Mouse (Mus musculus): ENCODE measurements around the gene Nf1.

Gene Nf1

GRCm38 (mm10) chr11:79529736-79530135, 190.2 kb downstream of the Nf1 start:
- no peak for DNase-seq

GRCm38 (mm10) chr11:79530333-79530761, 190.9 kb downstream of the Nf1 start, which contains the start of the genes Evi2 and Evi2a:
Gene Evi2, minus strand, starts transcription at chr11:79530589.
Gene Evi2a, minus strand, starts transcription at chr11:79530609.
- DNase-seq, result peak in 1 of 2 experiments; percentile 13

GRCm38 (mm10) chr11:79530774-79531173, 191.3 kb downstream of the Nf1 start:
- DNase-seq, result no peak

- no peak for DNase-seq
These were observed 192.0 kb downstream of the Nf1 start for GRCm38 (mm10) chr11:79531485-79531884.

GRCm38 (mm10) chr11:79533311-79533710, 193.8 kb downstream of the Nf1 start:
- DNase-seq, result no peak

DNA sequence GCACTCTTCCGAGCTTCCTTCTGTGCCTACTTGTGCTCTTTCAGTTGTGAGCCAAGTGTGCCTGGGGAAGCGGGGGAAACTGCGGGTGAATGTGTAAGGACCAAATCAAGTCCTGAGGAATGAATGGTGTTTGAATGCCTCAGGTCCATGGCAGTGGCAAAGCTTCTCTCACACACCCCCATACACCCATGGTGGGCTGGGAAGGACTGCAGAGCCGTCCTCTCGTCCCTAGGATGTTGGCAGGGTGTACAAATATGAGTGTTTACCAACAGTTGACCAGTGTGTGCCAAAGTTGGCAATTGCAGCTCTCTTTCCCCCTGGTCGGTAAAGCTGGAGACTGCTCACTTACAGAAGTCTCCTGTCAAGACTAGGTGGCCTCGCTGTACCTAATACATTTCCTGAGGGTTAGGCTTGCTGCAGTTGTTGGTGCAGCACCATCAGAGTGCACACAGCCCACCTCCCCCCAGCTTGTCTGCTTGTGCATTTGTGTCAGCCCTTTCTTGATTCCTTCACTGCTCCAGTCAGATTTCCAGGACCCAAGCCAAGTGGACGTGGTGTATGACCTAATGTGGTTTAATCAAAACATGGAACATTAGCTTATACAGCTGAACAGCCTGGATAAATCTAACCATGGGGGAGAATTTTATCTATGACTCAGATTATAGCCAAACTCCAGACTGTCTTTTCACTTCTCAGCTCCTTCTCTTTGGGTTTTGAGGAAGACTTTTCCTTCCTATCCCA, 194.6 kb downstream of the Nf1 start:
- peak; percentile 45 to 49 for DNase-seq

DNA sequence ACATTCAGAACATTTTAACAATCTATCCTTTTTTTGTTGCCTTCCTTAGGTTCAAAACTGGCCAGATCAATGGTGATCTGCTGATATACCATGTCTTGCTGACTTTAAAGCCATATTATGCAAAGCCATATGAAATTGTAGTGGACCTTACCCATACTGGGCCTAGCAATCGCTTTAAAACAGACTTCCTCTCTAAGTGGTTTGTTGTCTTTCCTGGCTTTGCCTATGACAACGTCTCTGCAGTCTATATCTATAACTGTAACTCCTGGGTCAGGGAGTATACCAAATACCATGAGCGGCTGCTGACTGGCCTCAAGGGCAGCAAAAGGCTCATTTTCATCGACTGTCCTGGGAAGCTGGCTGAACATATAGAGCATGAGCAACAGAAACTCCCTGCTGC, 196.1 kb downstream of the Nf1 start:
- no peak for DNase-seq

DNA sequence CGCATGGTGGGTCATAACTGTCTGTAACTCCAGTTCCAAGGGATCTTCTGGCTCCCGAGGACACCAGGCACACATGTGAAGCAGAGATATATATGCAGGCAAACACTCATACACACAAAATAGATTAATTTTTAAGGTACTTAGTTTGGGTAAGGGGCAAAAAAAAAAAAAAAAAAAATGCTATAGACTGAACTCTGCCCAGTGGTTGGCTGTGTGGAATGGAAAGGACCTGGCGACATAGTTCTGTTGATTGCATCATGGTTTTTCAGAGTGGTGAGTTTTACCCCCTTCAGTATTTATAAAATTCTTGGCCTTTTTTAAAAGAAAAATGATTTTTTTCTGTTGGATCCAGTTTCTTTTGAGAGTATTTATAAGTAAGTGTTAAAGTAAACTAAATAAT, 196.8 kb downstream of the Nf1 start:
- DNase-seq, result no peak

DNA sequence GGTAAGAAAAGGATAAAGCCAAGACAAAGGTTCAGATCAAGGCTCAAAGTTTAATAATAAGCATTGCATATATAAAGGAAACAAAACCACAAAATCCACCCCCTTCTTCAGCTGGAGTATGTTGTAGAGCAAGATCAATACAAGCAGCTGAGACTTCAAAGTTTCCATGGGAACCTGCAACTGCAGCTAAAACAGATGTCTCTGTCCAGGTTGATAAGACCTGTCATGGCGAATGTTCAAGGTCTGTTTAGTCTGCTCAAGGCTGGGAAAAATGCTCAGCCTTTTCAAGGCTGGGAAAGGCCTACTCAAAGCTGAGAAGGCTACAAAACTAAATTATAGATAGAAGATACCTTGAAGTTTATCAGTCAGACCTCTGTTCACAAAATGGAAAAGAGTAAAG, 213.1 kb downstream of the Nf1 start:
- DNase-seq, result no peak

DNA sequence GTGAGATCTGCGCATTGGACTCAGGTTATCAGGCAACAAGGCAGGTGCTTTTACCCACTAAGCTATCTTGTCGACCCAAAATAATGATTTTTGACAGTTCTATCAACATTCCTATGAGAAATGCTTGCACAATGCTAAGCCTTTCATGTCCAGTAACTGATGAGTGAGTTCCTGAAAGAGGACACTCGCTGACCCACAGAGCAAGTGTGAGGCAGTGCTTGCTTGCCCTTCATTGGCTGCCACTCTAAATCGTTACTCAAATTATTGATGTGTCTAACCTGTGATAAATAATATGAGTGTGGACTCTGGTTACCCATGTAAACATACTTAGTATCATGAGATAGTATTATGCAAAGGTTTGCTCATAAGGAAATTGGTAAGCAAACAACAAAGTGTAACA, 221.0 kb downstream of the Nf1 start:
- no peak for DNase-seq

GRCm38 (mm10) chr11:79563493-79563892, 224.0 kb downstream of the Nf1 start:
- DNase-seq, result no peak

GRCm38 (mm10) chr11:79566947-79567346, 227.5 kb downstream of the Nf1 start:
- DNase-seq, result no peak

DNA sequence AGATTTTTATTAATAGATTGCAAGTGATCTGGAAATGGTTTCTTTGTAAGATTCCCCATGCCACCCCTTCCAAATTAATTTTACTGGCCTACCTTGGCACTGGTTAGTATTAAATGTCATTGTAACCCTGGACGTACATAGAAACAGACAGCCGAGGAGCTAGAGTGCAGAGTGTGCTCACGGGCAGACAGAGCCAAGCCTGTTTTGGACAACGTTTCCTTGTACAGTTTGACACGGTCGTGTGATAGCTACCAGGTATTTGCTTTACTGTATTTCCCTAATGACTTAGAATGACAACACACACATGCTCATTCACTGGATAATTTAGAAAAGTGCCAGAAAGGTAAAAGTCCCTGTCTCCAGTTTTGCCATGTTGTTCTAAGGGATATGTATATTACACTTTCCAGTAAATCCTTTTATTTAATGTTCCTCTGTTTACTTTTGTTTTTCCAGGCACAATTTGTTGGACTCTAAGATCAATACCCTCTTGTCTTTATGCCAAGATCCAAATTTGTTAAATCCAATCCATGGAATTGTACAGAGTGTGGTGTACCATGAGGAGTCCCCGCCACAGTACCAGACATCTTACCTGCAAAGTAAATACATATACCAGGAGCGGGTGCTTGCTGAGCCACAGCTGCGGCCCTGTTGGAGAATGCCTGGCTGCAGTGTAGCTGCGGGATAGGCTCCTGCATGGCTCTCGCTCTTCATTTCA, 228.9 kb downstream of the Nf1 start:
- no peak for DNase-seq

GRCm38 (mm10) chr11:79570319-79570718, 230.8 kb downstream of the Nf1 start:
- no peak for DNase-seq

GRCm38 (mm10) chr11:79573836-79574235, 234.3 kb downstream of the Nf1 start:
- no peak for DNase-seq

DNA sequence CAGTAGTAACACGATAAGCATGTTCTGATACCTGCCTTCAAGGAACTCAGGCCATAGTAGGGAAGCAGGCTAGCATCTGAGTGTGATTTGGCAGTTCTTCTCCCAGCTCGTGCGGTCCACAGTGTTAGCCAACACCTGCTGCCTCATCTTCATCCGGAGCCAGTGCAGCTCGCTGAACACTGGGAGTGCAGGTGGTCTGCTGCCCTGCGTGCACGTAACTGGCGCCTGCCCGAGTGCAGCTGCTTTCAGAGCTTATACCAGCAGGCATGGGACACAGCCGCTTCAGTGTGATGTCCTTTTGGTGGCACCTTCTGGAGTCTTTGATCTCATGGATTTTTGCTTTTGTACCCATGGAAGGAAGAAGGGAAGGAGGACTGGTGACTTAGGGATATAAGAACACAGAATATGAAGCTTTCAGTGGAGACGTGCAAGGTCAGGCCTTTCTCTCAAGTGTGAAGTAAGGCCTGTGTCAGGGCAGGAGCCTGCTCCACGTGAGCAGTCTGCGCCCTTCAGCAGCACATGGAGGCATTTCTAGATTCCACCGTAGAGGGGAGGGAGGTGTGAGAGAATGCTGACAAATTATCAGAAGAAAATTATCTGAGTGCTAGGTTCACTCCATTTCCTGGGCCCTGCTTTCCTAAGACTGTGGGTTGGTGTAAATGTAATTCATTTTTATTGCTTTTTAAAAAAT, 236.0 kb downstream of the Nf1 start:
- no peak for DNase-seq

DNA sequence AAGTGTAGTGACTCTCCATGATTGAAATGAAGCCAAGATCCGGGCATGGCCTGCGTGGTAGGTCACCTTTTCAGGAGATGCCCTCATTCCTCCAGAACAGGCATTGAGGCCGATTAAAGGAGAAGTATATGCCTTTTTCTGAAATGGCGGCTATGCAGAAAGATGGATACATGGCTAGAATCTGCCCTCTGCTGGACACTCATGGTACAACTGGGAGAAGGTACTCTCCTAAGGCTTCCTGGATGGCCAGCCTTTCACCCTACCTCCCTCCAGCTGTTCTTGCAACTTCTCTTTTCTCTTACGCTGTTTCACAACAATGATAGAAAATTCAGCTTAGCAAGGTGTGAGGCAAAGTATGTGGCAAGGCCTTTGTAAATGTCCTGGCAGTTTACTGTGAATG, 238.2 kb downstream of the Nf1 start:
- DNase-seq, result peak; percentile 77 to 80

- DNase-seq, result no peak
These were observed 241.2 kb downstream of the Nf1 start for GRCm38 (mm10) chr11:79580660-79581059.

GRCm38 (mm10) chr11:79581257-79581656, 241.8 kb downstream of the Nf1 start:
- no peak for DNase-seq

DNA sequence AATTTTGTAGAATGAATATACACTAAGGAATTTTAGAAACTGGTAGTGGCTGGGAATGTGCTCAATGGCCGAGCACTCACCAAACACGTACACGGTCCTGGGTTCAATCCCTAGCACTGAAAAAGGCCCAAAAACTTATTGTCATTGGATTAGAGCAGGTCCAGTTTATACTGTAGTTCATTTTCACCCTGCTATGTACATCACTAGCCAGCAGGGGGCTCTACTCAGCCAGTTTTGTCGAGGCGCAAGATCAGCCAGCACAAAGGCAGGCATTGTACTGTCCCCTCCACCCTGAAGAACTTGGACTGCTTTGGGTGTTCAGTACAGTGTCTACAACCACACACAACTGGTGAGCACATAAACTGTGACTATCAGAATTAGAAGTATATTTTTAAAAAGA, 244.7 kb downstream of the Nf1 start:
- peak; percentile 80 to 82 for DNase-seq

DNA sequence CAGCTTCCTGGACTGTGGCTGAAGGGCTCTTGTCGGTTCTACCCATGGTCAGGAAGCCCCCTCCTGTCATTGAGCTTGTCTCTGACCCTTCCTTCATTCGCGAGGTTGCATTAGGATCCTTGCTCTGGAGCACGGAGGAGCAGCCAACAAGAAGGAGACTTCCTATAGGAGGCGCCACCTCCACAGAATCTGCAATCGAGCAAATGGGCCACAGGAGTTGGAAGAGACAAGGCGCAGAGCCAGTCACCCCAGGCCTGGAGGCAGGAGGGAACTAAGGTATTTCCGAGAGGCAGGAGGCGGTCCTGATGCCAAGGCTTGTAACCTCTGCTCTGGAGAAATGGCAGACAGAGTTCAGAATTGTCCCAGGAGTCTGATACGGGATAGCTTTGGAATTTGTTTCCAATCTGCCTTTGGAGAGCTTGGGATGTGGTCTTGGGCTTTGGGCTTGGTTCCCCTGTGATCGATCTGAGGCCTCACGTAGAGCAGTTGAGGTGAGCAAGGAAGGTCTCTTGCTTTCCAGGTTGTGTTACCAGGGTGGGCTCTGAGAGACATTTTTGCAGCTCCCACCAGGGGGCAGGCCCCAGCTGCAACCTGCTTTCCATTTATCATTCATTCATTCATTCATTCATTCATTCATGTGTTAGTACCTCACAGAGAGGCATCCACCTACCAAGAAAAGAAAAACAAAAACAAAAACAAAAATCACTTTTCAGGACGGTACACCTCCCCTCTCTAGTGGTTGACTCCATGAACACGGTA, 250.0 kb downstream of the Nf1 start:
- peak; percentile 60 to 62 for DNase-seq

DNA sequence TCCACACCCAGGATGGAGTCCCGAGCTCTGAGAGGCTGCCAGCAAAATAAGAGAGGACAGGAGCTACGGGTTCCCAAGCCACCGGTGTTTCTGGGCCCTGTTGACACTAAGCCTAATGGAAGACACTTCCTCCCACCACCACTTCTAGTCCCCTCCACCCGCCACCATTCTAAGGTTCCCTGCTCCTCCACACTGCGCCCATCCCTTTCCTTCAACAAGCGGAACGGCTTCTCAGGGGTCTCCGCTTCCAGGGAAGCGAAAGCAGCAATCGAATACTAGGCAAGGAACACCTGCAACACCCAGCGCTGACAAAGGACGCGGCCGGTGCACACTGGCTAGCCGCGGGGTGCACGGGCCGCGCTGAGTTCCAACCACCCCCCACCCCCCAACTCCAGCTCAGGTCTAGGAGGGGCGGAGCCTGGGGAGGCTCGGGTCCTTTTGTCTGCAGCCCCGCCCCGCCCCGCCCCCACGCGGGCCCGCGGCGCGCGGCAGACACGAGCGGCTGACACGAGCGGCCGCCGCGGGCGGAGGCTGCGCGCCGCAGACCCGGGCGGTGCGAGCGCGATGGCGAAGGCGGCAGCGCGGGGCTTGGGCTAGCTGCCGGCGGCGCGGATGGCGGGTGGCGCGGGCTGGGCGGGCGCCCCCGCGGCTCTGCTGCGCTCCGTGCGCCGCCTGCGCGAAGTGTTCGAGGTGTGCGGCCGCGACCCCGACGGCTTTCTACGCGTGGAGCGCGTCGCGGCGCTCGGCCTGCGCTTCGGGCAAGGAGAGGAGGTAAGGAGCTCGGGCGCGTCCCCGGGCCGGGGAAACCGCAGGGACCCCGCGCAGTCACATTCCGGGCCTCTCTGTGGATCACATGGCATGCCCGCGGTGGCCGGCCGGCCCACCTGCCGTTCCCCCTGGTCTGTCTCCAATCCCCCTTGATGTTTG, 251.4 kb downstream of the Nf1 start, which contains the start of gene Rab11fip4:
Rab11fip4 (plus strand) TSS at position 549 of the 927 bp plus-strand sequence.
- DNase-seq, result peak; percentile 67 to 80

Data from cerebellum, adult 18-20 months (tissue).